Mouse (Mus musculus) G1E (cell line): ENCODE data around the gene Ddx27.

Experiments used
- CTCF ChIP-seq: IDR thresholded peaks from 2 replicates; pipeline ENCODE4 v1.5.1; 2012; ENCODE audit warnings: low read depth, low read length, inconsistent platforms, mixed read lengths
- GATA1 ChIP-seq: IDR thresholded peaks from 2 replicates; pipeline ENCODE4 v1.6.1; 2012; ENCODE audit warnings: borderline replicate concordance, low read length, inconsistent platforms, mixed read lengths
- POLR2AphosphoS5 ChIP-seq: IDR thresholded peaks from 2 replicates; pipeline ENCODE4 v1.6.1; 2012; ENCODE audit warnings: low read depth, low read length, inconsistent platforms; ENCODE audit not compliant: insufficient replicate concordance
- TAL1 ChIP-seq: conservative IDR thresholded peaks from 2 replicates; pipeline ENCODE4 v1.6.1; 2012; ENCODE audit warnings: low read depth, low read length, inconsistent platforms, mixed read lengths

DNA sequence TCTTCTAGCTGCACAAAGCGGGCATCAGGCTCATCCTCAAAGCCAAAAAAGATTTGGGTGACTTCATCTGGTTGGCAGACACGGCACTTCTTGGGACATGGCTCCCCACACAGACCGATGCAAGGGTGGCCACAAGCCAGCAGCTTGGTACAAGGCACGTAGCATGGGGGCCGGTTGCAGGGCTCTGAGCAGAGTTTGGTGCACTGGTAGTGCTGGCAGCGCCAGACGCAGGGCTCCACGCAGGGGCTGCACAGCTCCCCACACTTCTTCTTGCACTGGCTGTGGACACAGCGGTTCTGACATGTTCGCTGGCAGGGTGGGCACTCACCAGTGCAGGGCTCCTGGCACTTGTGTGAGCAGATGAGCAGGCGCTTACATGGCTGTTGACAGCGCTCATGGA is 22.7 kb downstream of the Ddx27 start:
- TF ChIP-seq CTCF, result no peak
- no peak for TF ChIP-seq TAL1
- no peak for TF ChIP-seq POLR2AphosphoS5
- no peak for TF ChIP-seq GATA1
